Mouse (Mus musculus) v-Abl transformed pro-B cells (cell line): ENCODE data around the gene Rasgef1a.

Experiments
- in situ Hi-C, 2 experiments: fragments of 400-800 bp; cut with MboI; formaldehyde crosslinking; loops; one replicate each; pipeline ENCODE4 v1.15.1; 2025; ENCODE audit not compliant: unreplicated experiment in 2 of 2

Rasgef1a gene

GRCm38 (mm10) chr6:118010756-118011615 is at the start of gene Rasgef1a:
Gene Rasgef1a (plus strand): TSS chr6:118011438.
- in situ Hi-C loops = no loop called here

- in situ Hi-C loops = no loop called here
Observed at GRCm38 (mm10) chr6:117963201-117963600, 48.0 kb upstream of the Rasgef1a start.

GRCm38 (mm10) chr6:117966729-117967128 is 44.5 kb upstream of the Rasgef1a start:
- in situ Hi-C loops = no loop called here

- in situ Hi-C loops = no loop called here
Observed at GRCm38 (mm10) chr6:117987173-117987572, 24.1 kb upstream of the Rasgef1a start.

GRCm38 (mm10) chr6:117989209-117989608 is 22.0 kb upstream of the Rasgef1a start:
- in situ Hi-C loops = no loop called here

- in situ Hi-C loops = no loop called here
Observed at GRCm38 (mm10) chr6:117990649-117991048, 20.6 kb upstream of the Rasgef1a start.

GRCm38 (mm10) chr6:117991297-117991696 is 19.9 kb upstream of the Rasgef1a start:
- in situ Hi-C loops = no loop called here

GRCm38 (mm10) chr6:117991928-117992327 is 19.3 kb upstream of the Rasgef1a start:
- in situ Hi-C loops = no loop called here

GRCm38 (mm10) chr6:117995168-117995567 is 16.1 kb upstream of the Rasgef1a start:
- in situ Hi-C loops = no loop called here

- in situ Hi-C loops = loop anchor here in 1 of 2 experiments (10.0 kb wide), 1 partner anchor 66 kb away; the partner anchor contains the start of gene Fxyd4
Observed at GRCm38 (mm10) chr6:118001272-118001671, 10.0 kb upstream of the Rasgef1a start.

GRCm38 (mm10) chr6:118007302-118007701 is 3.9 kb upstream of the Rasgef1a start:
- in situ Hi-C loops = loop anchor here (5.0 to 10.0 kb wide), 3 partner anchors 73 to 155 kb away; partner anchors contain the start of gene Fxyd4 (in 1 of the 2)

- in situ Hi-C loops = loop anchor here (5.0 to 10.0 kb wide), 3 partner anchors 73 to 156 kb away; partner anchors contain the start of gene Fxyd4 (in 1 of the 2)
Observed at GRCm38 (mm10) chr6:118007843-118008539, 3.2 kb upstream of the Rasgef1a start.

- in situ Hi-C loops = no loop called here
Observed at GRCm38 (mm10) chr6:118010256-118010655, 982 bp upstream of the Rasgef1a start.

- in situ Hi-C loops = no loop called here
Observed at GRCm38 (mm10) chr6:118011616-118012316, 528 bp downstream of the Rasgef1a start.

GRCm38 (mm10) chr6:118012317-118012700 is 1.1 kb downstream of the Rasgef1a start:
- in situ Hi-C loops = no loop called here

GRCm38 (mm10) chr6:118012987-118013866 is 2.0 kb downstream of the Rasgef1a start:
- in situ Hi-C loops = no loop called here

- in situ Hi-C loops = no loop called here
Observed at GRCm38 (mm10) chr6:118014881-118015280, 3.6 kb downstream of the Rasgef1a start.

- in situ Hi-C loops = no loop called here
Observed at GRCm38 (mm10) chr6:118015971-118016370, 4.7 kb downstream of the Rasgef1a start.

- in situ Hi-C loops = no loop called here
Observed at GRCm38 (mm10) chr6:118018666-118019065, 7.4 kb downstream of the Rasgef1a start.

GRCm38 (mm10) chr6:118019569-118019968 is 8.3 kb downstream of the Rasgef1a start:
- in situ Hi-C loops = no loop called here
